Mouse (Mus musculus) thymus, adult 18-20 months (tissue): ENCODE data around the gene Lrrk1.

Experiments used
- DNase-seq, 2 experiments: peaks; one replicate each; pipeline ENCODE4 v3.0.0; 2022; ENCODE audit warnings: mixed read lengths in 2 of 2

The Lrrk1 gene

GRCm38 (mm10) chr7:66182075-66182715 lies 206.0 kb downstream of the Lrrk1 start:
- no peak for DNase-seq

GRCm38 (mm10) chr7:66180711-66181365 lies 207.3 kb downstream of the Lrrk1 start:
- DNase-seq = no peak

GRCm38 (mm10) chr7:66180260-66180659 lies 207.9 kb downstream of the Lrrk1 start:
- DNase-seq = peak in 1 of 2 experiments; percentile 17

- DNase-seq = no peak
Measured at GRCm38 (mm10) chr7:66179711-66180110, 208.4 kb downstream of the Lrrk1 start.

- no peak for DNase-seq
Measured at GRCm38 (mm10) chr7:66179120-66179581, 209.0 kb downstream of the Lrrk1 start.

GRCm38 (mm10) chr7:66178101-66178500 lies 210.0 kb downstream of the Lrrk1 start:
- DNase-seq = no peak

GRCm38 (mm10) chr7:66176929-66177328 lies 211.2 kb downstream of the Lrrk1 start:
- DNase-seq = no peak
